Mouse (Mus musculus): Measurements from ENCODE around the gene Dnajc28. TPM values are rescaled to one million over a fixed set of nuclear protein-coding genes. Genes with fewer than 3 reads are reported as not detected.
A peak's percentile ranks its signal among the peaks of the same experiment; 100 is the strongest.
"Not testable (repeated sequence)": the region's sequence is repeated elsewhere in the genome, so short reads cannot be mapped to it uniquely, and the experiment has no call there.

Dnajc28 gene
- total RNA-seq (2022), result 10 to 100 TPM; 17.2 to 20.8 (median 19.4) TPM

DNA sequence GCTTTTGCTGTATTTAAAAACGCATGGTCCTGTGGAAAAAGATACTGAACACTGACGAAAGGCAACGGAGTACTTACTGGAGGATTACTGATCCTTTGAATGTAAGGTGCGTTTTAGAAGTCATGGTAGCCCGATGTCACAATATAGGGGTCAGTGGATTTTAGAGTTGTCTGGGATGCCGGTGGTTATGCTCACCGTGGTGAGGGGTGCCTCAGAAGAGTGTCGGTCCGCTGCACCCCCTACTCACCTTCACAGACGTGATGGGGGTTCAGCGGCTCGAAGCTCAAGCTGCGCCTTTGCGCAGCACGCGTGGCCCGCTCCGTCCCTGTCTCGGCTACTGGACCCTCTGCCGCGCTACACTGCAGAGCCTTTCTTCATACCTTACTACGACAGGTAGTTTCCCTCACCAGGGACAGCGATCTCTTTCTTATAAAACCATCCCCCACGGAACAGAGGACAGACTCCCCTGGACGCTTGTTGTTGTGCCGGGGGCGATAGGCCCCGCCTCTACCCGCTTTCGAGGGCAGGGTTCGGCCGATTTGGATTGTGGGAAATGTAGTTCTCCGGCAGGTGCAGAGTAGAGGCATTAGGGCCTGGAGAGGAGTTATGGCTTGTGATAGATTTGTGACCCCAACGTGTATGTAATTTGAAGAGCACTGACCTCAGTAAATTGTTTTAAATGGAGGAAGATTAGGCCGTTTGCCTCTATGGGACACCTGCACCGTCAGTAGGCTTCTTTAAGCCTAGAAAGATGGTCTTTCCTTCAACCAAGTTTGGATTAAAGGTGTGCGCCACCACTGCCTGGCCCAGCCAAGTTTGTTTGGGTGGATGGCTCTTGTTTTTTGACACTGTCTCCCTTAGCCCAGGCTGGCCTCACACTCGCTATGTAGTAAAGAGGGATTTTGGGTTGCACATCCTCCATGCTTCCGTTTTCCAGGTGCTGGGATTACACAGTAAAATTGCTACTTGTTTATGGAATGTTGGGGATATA is at the start of gene Dnajc28:
Dnajc28 (minus strand) TSS at position 516 of the 991 bp plus-strand sequence.
- DNase-seq (ENCODE audit: low spot score in 2 of 2), result peak; percentile 46 to 66

DNA sequence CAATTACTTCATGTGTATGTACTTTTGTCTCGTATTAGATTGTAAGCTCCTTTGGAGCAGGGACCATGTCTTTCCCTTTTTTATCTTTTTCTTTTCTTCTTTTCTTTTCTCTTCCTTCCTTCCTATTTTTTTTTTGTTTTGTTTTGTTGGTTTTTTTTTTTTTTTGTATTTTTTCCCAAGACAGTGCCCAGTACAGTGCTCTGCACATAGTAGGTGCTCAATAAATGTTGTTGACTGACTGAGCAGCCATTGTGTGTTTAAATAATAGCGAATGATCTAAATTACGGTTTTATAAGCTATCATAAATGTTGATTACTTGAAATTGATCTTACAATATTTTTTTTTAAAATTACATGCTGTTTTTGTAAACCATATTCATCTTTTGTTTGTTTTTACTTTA is 45.0 kb upstream of the Dnajc28 start:
- no peak for DNase-seq (ENCODE audit: low spot score in 2 of 2)

DNA sequence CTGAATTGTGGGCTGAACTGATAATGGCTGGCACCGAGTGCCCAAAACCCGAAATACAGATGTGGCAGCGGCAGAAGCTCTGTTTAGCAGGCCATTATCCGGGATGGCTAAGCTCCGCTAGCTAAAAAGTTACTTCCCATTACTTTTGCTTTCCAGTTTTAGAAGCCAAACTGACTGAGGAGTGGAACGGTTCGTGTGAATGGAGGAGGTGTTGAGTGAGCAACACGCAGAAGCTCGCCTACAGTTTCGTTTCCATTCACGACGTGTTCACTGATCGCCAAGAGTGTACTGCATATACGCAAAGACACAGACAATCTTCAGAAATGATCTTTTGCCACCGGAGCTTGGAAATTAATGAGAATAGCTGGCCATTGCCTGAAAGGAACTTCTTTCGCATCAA is 43.5 kb upstream of the Dnajc28 start:
- DNase-seq (ENCODE audit: low spot score in 2 of 2), result no peak

DNA sequence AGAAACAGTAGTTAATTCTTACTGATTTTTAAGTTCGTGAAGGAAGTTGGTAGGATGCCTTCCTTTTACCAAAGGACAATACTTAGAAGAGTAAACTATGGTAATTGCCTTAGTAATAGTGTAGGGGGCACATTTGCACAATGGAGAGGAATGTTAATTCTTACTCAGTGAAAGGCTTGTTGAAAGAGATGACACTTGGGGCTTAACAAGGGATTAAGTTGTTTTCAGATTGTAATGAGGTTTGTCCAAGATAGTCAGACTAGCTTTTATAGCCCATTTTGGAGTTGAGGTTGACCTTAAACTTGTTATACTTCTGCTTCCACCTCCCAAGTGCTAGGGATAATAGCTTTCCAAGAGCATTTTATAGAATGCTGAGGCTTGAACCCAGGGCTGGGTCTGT is 42.6 kb upstream of the Dnajc28 start:
- no peak for DNase-seq (ENCODE audit: low spot score in 2 of 2)

DNA sequence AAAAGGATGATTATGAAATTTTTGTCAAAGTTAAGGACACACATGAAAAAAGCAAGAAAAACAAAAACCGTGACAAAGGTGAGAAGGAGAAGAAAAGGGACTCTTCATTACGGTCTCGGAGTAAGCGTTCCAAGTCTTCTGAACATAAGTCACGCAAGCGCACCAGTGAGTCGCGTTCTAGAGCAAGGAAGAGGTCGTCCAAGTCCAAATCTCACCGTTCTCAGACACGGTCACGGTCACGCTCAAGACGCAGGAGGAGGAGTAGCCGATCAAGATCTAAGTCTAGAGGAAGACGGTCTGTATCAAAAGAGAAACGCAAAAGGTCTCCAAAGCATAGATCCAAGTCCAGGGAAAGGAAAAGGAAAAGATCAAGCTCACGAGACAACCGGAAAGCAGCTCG is 41.0 kb upstream of the Dnajc28 start:
- DNase-seq (ENCODE audit: low spot score in 2 of 2), result no peak

DNA sequence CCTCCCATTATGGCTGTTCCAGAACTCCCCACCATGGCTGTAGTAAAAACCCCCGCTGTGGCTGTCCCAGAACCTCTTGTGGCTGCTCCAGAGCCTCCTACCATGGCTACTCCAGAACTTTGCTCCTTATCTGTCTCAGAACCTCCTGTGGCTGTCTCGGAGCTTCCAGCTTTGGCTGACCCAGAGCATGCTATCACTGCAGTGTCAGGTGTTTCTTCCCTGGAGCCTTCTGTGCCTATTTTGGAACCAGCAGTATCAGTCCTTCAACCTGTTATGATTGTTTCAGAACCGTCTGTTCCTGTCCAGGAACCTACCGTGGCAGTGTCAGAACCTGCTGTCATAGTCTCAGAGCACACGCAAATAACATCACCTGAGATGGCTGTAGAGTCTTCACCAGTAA is 39.6 kb upstream of the Dnajc28 start:
- DNase-seq (ENCODE audit: low spot score in 2 of 2), result no peak

DNA sequence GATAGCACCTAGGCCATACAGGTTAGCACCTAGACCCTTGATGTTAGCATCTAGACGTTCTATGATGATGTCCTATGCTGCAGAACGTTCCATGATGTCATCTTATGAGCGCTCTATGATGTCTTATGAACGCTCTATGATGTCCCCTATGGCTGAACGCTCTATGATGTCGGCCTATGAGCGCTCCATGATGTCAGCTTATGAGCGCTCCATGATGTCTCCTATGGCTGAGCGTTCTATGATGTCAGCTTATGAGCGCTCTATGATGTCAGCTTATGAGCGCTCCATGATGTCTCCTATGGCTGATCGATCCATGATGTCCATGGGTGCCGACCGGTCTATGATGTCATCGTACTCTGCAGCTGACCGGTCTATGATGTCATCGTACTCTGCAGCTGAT is 38.5 kb upstream of the Dnajc28 start:
- DNase-seq (ENCODE audit: low spot score in 2 of 2), result no peak

DNA sequence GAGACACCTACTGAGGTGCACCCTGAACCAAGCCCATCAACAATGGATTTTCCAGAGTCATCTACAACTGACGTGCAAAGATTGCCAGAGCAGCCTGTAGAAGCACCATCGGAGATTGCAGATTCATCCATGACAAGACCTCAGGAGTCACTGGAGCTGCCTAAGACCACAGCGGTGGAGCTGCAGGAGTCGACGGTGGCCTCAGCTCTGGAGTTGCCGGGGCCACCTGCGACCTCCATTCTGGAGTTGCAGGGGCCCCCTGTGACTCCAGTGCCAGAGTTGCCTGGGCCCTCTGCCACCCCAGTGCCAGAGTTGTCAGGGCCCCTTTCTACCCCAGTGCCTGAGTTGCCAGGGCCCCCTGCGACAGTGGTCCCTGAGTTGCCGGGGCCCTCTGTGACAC is 36.5 kb upstream of the Dnajc28 start:
- DNase-seq (ENCODE audit: low spot score in 2 of 2), result no peak

DNA sequence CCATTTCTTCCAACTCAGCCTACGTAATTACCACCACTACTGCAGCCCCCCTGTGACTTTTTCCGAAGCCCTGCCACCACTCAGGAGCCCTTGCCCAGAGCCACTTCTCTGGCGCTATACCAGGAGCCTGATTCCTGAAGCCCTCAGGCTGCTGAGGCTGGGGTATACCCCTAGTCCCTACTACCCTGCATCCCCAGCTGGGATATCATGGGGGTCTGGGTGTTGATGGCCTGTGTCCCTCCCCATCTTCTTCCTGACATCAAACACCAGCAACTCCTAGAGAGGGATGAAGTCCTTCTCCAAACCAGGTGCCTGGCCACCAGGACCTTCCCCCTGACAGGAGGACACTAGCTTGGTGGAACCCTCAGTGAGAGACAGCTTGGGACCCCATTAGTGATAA is 33.4 kb upstream of the Dnajc28 start:
- no peak for DNase-seq (ENCODE audit: low spot score in 2 of 2)

DNA sequence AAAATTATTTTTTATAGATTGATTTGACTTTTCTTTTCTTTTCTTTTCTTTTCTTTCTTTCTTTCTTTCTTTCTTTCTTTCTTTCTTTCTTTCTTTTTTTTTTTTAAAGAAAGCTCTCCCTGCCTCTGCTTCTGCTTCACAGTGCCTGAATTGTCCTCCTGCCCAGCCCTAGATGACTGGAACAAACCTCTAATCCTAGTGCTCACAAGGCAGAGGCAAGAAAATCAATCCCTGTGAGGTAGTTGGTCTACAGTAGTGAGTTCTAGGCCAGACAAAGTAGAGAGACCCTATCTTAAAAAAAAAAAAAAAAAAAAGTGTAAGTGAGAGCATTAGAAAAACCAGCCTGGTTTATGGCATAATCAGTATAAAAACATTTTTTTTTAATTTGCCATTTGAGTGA is 31.0 kb upstream of the Dnajc28 start:
- no peak for DNase-seq (ENCODE audit: low spot score in 2 of 2)

DNA sequence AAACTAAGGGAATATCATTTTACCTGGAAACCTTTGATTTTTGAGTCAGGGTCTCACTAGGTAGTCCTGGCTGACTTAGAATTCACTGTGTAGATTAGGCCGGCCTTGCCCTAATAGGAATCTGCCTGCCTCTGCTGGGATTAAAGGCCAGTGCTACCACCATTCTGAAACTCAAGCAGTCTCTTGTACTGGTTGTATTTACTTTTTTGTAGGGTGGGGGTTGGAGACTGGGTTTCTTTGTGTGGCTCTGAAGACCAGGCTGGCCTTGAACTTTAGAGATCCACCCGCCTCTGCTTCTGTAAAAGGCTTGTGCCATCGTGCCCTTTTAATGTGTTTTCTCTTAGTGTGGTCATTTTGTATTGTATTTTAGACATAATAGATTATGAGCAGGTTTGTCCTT is 30.4 kb upstream of the Dnajc28 start:
- no peak for DNase-seq (ENCODE audit: low spot score in 2 of 2)

DNA sequence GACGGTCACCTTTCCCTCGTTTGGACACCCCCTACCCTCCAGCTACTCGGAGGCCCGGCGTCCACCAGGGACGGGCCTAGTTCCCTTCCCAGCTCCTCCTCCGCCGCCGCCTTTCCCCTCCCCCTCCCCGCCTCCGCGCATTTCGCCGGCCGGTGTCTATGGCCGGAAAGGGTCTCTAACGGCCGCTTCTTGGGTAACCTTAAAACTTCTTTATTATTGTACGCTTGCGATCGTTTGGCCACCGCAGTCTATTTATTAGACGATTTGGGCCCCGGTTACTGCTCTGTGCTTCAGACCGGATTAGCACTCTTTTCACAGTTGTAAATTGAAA is 29.4 kb upstream of the Dnajc28 start:
- peak; percentile 48 to 60 for DNase-seq (ENCODE audit: low spot score in 2 of 2)

DNA sequence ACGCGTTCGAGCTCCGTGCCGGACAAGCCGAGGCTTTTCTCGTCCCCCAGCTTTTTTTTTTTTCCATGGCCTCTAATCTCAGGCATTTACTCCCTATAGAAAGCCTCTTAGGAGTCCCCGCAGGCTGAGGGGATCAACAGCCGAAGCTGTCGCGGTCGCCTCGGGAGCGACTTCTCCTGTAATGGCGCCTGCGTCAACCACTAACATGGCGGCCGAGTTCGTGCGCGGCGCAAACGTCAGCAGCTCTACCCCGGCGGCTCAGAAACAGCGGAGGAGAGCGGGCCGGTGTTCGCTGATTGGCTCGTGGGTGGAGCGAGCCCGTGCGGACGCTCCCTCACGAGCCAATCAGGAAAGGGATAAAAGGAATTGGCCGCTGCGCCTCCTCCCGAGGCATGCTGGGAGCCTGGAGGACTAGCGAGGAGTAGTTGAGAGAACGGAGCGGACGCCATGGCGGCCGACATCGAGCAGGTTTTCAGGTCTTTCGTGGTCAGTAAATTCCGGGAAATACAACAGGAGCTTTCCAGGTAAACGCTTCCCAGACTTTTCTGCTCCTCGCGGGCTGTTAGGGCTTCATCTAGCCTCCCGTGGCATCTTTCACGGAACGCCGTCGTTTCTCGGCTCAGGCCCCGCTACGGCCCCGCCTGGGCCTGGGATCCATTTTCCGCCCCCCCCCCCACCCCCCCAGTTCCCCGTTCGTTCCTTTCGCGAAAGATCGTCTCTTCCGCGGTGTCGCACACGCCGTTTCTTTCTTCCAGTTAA is 28.8 kb upstream of the Dnajc28 start, which contains the start of gene Son:
Son (plus strand) TSS at position 46 of the 759 bp plus-strand sequence.
- peak; percentile 92 to 96 for DNase-seq (ENCODE audit: low spot score in 2 of 2)

DNA sequence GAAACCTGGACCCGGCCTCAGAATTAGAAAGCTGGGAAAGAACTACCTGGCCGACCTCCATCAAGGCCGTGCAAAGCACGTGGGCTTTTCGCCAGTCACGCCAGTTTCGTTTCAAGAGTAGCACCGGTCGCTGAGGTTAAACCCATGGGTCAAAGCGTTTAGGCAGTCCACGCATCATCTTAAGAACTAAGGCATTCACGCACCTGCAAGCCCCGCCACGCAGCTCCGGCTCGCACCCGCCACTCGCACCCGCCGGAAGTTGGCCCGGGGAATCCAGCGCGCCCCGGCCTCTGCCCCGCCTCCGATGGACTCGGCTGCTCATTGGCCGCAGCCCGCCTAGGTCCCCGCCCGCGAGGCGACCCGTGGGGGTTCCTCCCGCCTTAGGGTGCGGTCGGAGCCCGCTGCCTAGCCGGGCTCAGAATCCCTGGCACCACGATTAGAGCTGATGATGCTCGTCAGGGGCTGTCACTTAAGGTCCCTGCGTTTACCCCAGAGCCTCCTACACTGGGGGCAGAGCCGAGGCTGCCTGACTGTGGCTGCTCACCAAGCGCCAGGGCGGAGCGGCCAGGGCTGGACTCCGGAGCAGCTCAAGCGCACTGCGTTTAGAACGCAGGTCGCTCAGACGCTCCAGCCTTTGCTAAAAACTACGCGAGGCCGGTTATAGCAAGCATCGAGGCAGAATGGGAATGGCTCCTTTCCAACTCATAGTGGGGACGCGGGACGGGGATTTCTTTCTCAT is 28.0 kb upstream of the Dnajc28 start, which contains the start of gene Gart:
Gart (minus strand) TSS at position 272 of the 739 bp plus-strand sequence.
- DNase-seq (ENCODE audit: low spot score in 2 of 2), result peak; percentile 90 to 92

DNA sequence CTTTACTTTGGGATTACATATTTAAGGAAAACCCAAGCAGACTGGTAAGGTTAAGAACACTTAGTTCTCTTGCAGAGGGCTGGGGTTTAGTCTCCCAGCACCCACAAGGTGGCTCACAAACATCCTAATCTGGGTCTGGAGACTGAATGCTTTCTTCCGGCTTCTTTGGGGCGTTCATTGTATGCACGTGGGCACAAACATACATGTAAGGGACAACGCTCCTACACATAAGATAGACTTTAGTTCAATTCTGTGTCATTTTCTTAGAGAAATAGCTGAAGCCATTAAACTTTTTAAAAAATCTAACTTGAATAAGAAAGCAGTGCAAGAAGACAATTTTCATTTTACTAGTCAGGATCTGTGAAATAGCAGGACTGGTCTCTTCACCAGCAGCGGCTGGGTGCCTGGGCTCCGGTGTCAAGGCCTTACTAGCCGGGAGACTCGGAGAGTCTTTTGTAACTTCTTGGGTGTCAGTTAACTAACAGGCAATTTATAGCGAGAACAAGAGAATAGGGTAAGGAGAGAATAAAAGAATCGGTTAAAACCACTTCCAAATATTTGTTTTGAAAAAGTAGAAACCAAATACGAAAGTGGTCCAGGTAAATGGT is 27.3 kb upstream of the Dnajc28 start:
- no peak for DNase-seq (ENCODE audit: low spot score in 2 of 2)

DNA sequence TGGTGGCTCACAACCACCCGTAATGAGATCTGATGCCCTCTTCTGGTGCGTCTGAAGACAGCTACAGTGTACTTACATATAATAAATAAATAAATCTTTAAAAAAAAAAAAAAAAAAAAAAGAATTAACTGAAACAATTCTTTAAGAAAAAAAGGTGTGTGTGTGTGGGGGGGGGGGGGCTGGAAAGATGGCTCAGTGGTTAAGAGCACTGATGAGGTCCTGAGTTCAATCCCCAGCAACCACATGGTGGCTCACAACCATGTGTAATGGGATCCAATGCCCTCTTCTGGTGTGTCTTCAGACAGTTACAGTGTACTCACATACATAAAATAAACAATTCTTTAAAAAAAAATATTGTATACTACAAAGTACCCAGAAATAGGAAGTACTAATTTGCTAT is 26.6 kb upstream of the Dnajc28 start:
- DNase-seq (ENCODE audit: low spot score in 2 of 2), result not testable (repeated sequence)

DNA sequence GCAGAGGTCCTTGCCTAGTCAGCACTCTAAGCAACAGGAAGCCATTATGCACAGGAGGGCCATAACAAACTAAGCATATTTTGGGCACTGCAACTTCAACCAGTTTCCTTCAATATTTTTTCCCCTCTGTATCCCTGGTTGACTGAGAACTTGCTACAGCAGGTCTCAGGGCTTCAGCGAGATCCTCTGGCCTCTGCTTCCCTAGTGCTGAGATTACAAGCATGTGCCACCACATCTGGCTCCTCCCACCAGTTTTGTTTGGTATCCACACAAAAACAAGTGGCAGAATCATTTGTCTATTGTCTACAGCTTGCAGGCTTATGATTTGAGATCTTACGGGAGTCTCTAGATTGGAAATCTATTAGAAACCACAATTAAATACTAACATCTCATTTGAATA is 26.1 kb upstream of the Dnajc28 start:
- no peak for DNase-seq (ENCODE audit: low spot score in 2 of 2)

DNA sequence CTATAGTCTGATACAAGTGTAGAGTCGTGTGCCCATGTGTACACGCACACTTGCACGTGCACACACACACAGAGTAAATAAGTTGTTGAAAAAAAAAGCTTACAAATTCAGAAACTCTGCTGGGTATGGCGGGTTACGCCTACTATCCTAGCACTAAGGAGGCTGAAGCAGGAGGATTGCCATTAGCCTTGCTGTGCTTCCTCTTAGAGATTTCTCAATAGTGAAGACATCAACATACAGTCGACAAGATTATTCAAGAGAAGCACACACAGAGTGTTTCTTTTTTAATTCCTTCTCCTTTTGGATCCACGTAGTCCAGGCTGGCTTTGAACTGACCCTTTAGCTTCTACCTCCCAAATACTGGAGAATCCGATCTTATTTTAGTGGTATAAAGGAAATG is 21.3 kb upstream of the Dnajc28 start:
- DNase-seq (ENCODE audit: low spot score in 2 of 2), result no peak

DNA sequence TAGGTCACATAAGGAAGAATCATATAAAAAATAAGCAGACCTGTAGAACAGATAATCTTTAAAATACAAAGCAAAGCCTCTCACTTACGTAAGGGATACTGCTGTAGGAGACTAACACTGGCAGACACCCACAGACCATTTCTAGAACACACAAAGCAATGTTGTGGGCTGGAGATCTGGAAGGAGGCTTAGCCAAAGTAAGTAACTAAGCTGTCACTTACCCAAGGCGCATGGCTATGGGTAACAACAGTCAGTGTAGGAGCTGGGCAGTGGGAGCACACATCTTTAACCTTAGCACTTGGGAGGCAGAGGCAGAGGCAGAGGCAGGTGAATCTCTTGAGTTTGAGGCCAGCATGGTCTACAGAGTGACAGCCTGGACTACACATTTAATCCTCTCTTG is 20.8 kb upstream of the Dnajc28 start:
- DNase-seq (ENCODE audit: low spot score in 2 of 2), result no peak

DNA sequence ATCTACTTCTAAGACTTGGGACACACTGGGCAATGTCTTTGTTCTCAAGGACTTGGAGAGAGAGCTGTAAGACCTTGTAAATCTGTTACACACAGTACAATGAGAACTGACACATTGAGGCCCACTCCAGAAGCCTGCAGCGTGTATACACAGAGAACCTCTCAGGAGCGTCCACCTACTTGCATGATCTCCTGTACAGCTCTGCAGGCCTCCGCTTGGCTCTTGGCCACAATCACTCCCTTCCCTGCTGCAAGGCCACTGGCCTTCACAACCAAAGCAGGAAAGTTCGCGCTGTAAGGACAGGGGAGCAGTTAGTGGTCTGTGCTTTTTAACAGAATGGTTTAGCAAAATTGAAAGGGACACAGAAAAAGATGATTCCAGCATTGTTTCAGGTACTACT is 20.3 kb upstream of the Dnajc28 start:
- DNase-seq (ENCODE audit: low spot score in 2 of 2), result no peak

DNA sequence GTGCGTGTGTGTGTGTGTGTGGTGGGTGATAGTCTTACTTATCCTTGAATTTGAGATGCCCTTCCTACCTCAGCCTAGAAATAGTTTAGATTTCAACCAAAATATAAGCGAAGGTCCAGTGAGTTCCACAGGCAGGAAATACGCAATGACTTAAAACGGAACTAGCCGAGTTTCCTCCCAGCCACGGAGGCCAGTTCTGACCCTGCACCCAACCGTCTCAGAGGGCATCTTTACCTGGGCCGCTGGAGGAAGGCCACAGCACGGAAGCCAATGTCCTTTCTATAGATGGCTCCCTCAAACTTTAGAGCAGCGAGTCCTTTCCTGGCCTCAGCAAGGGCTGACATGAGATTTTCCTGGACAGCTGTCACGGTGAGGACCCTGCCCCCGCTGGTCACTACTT is 14.8 kb upstream of the Dnajc28 start:
- no peak for DNase-seq (ENCODE audit: low spot score in 2 of 2)

Data from gastrocnemius, adult 8-10 months (tissue).